15 mouse cellular contexts compared by ENCODE assay signal in the genomic region with DNA sequence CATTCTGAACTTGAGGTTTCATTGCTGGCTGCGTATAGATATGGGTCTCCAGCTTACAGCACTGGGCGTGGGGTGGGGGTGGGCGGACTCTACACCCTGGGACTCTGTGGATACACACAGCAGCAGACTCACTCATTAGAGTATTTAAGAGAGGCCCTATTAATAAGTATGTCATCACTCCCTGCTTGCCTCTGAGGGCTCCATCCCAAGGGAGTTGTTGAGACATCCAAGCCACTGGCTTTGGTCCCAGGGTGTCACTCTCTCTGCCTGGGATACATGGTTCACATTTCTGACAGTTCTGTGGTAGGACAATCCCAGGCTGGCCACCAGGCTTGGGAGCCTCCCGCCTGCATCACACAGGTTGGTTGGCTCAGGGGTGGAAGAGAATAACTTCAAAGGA.
"Had no signal": no experiment of that assay in that cellular context is flagged by ENCODE, and none has a peak within 500 bp of the region (broad histone marks: within the 10 kb centered on the region; RNA-seq: fewer than 3 reads in every experiment).

No protein-coding gene starts in this region.

- DNase-seq: kidney, adult 18-20 months; kidney, postnatal 10 days; kidney, postnatal 4 days; left cerebral cortex, postnatal 4 days; lung, embryonic 14.5 days; thymus, adult 2 months; thymus, postnatal 25 days had no signal

- H3K4me3 ChIP-seq: intestine, embryonic 15.5 days; layer of hippocampus, adult 2 months; limb, embryonic 13.5 days; megakaryocyte, embryonic 14.5 days; midbrain, embryonic 13.5 days; myocyte; neural tube, embryonic 15.5 days; stomach, embryonic 15.5 days had no signal

- ATAC-seq: intestine, embryonic 15.5 days; midbrain, embryonic 13.5 days had no signal
